Mouse (Mus musculus) heart, postnatal 0 days (tissue): ENCODE results near the gene Gja5. TPM values are rescaled to one million over a fixed set of nuclear protein-coding genes. Genes with fewer than 3 reads are reported as not detected.
A peak's percentile ranks its signal among the peaks of the same experiment; 100 is the strongest.

Experiments used
- ATAC-seq: fragments of 200-750 bp; cut with Nextera tagmentation; 2 replicates; pipeline ENCODE4 v1.8.0; 2017; ENCODE audit warnings: low read depth, moderate number of reproducible peaks, moderate library complexity; ENCODE audit not compliant: insufficient read depth
- DNase-seq: peaks from one replicate; pipeline ENCODE4 v3.0.0-alpha.2; 2016; ENCODE audit warnings: low spot score
- H3K27ac ChIP-seq: fragments of 300-500 bp; sonication (generic); 2 replicates; pipeline ENCODE4 v1.5.1; 2014; ENCODE audit warnings: low read depth, mild to moderate bottlenecking
- H3K27me3 ChIP-seq: fragments of 300-500 bp; sonication (generic); 2 replicates; pipeline ENCODE4 v1.6.1; 2014; ENCODE audit warnings: low read length, mixed read lengths; ENCODE audit not compliant: control insufficient read depth, insufficient read depth
- H3K36me3 ChIP-seq: fragments of 300-500 bp; sonication (generic); replicated peaks from 2 replicates; pipeline ENCODE4 v1.6.1; 2014; ENCODE audit warnings: low read length, mixed read lengths; ENCODE audit not compliant: control insufficient read depth, insufficient read depth
- H3K4me1 ChIP-seq: fragments of 300-500 bp; sonication (generic); 2 replicates; pipeline ENCODE4 v1.6.1; 2014; ENCODE audit warnings: antibody characterized with exemption; ENCODE audit not compliant: control insufficient read depth, insufficient read depth
- H3K4me2 ChIP-seq: fragments of 300-500 bp; sonication (generic); 2 replicates; pipeline ENCODE4 v1.6.1; 2014; ENCODE audit warnings: low read depth, mild to moderate bottlenecking, low read length, moderate library complexity
- H3K4me3 ChIP-seq: fragments of 300-500 bp; sonication (generic); 2 replicates; pipeline ENCODE4 v1.5.1; 2014; ENCODE audit warnings: low read depth, low read length
- H3K9ac ChIP-seq: fragments of 300-500 bp; sonication (generic); replicated peaks from 2 replicates; pipeline ENCODE4 v1.6.1; 2014; ENCODE audit warnings: low read depth, low read length, mixed read lengths
- H3K9me3 ChIP-seq: fragments of 300-500 bp; sonication (generic); replicated peaks from 2 replicates; pipeline ENCODE4 v1.6.1; 2016; ENCODE audit warnings: low read length; ENCODE audit not compliant: control insufficient read depth
- CTCF ChIP-seq: IDR thresholded peaks from 2 replicates; pipeline ENCODE4 v1.5.1; 2016; ENCODE audit warnings: antibody characterized with exemption, control low read depth, low read depth
- EP300 ChIP-seq: IDR thresholded peaks from 2 replicates; pipeline ENCODE4 v1.6.1; 2016; ENCODE audit warnings: antibody characterized with exemption, low read depth
- WGBS: fragments of 180-500 bp; shearing (Covaris S2); extraction: QIAGEN DNeasy Blood & Tissue Kit; methylation state at CpG from one replicate; pipeline ENCODE4 v1.1.7; 2014; 5-methylcytosine and 5-hydroxymethylcytosine counted together
- polyA plus RNA-seq: library from polyadenylated mRNA; unstranded; fragments of >200 nt; fragmentation: Nextera tagmentation; extraction: Ambion mirVana; gene quantifications from 2 replicates; pipeline ENCODE4 v1.2.1, GENCODE M21; 2015
- total RNA-seq: library from RNA; depleted of rRNA; stranded (reverse); fragments of >200 nt; gene quantifications from 2 replicates; pipeline ENCODE4 v1.2.3, GENCODE M21; 2014; ENCODE audit warnings: low replicate concordance; rRNA removed

Gja5 gene
- total RNA-seq (67.6 and 87.1 TPM in 2 replicates), polyA plus RNA-seq (67.5 and 69.2 TPM in 2 replicates)

- peak within 1 kb of the TSS; percentile 79 for H3K4me3 ChIP-seq
- peak within 1 kb of the TSS; percentile 81 for H3K9ac ChIP-seq
- 0 out of 2 replicates have a peak, but pooled peaks cover 5% of the 10 kb centered on the region for H3K27me3 ChIP-seq
- DNase-seq (no peak), ATAC-seq (no peak)
- H3K9me3 ChIP-seq, result no peaks in the 10 kb centered on the region
- 10% methylated on average over 14 of the region's 14 CpGs for WGBS
- no peak within 1 kb of the TSS for H3K27ac ChIP-seq
- H3K4me2 ChIP-seq, result peak within 1 kb of the TSS; percentile 92
- TF ChIP-seq CTCF (no peak), EP300 (no peak)
- H3K36me3 ChIP-seq, result no peaks in the 10 kb centered on the region
- H3K4me1 ChIP-seq, result peaks cover 11% of the 10 kb centered on the region; the same call in 1 of the 2 replicates
Measured at GRCm38 (mm10) chr3:96904393-96904792, at the start of gene Gja5. Gene Gja5 (plus strand): TSS chr3:96904693.

DNA sequence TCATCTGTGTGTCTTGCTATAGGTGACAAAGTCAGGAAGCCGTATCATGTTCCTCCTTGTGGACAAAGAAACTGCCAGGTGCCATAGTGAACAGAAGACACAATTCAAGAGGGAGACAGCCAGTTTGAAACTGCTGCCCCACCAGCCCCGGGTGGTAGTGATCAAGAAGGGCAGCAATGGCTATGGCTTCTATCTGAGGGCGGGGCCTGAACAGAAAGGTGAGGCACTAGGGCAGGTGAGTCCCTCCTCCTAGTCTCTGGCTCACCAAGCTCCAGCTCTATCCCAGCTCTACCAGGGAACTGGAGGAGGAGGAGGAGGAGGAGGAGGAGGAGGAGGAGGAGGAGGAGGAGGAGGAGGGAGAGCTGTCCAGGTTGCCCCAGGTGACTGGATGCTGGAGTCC lies 48.7 kb upstream of the Gja5 start:
- H3K27me3 ChIP-seq, result no peaks in the 10 kb centered on the region
- DNase-seq (no peak), ATAC-seq (no peak)
- H3K4me3 ChIP-seq, result no peak overlapping the region
- H3K36me3 ChIP-seq, result no peaks in the 10 kb centered on the region
- 58% methylated on average over 3 of the region's 3 CpGs for WGBS
- H3K27ac ChIP-seq, result no peak overlapping the region
- H3K4me1 ChIP-seq, result peaks cover 5% of the 10 kb centered on the region
- TF ChIP-seq CTCF (no peak), EP300 (no peak)
- no peak overlapping the region for H3K9ac ChIP-seq
- no peak overlapping the region for H3K4me2 ChIP-seq
- H3K9me3 ChIP-seq, result no peaks in the 10 kb centered on the region

DNA sequence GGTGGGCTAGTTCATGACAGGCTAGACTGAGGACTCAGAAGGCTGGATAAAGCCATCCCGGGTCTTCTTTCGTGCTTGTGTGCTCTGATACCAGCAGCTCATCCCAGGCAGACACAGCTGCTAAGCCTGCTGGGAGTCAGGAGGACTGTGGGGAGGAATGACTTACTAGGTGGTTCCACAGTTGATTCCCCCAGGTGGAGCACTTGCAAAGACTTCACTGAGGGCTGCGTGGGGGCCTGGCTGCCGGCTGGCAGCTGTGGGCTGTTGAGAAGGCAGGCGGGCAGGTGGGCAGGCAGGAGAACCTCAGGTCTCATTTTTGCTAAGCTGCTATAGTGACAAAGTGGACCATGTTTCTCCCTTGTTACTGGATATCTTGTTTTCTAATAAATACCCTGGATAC lies 44.0 kb upstream of the Gja5 start:
- H3K4me3 ChIP-seq, result no peak overlapping the region
- no peak overlapping the region for H3K4me2 ChIP-seq
- no peaks in the 10 kb centered on the region for H3K36me3 ChIP-seq
- H3K9me3 ChIP-seq, result no peaks in the 10 kb centered on the region
- WGBS, result 86% methylated on average over 5 of the region's 5 CpGs
- no peak overlapping the region for H3K9ac ChIP-seq
- no peaks in the 10 kb centered on the region for H3K27me3 ChIP-seq
- no peak for ATAC-seq
- no peak overlapping the region for H3K27ac ChIP-seq
- DNase-seq, result no peak
- no peaks in the 10 kb centered on the region for H3K4me1 ChIP-seq
- TF ChIP-seq EP300 (no peak), CTCF (no peak)

DNA sequence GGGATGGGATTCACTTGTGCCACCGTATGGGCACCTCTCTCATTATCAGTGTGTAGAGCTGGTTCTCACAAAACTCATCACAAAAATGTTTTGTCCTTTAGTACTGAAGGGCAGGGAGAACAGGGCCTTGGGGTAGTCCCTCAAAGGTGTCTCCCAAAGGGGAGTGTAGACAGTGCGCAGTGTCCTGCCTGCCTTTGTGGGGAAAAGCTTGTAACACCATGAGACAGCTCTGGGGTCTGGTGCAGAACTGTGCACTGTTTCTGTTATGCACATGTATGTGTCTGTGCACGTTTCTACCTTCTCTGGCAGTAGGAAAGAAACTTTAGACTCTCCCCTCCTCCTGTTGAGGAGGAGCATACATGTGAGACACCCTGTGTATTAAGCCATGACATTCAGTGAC lies 36.6 kb upstream of the Gja5 start:
- no peak overlapping the region for H3K27ac ChIP-seq
- no peaks in the 10 kb centered on the region for H3K27me3 ChIP-seq
- no peaks in the 10 kb centered on the region for H3K9me3 ChIP-seq
- 83% methylated on average over 3 of the region's 3 CpGs for WGBS
- H3K4me3 ChIP-seq, result no peak overlapping the region
- TF ChIP-seq CTCF (no peak), EP300 (no peak)
- no peak for ATAC-seq
- DNase-seq, result no peak
- H3K4me2 ChIP-seq, result no peak overlapping the region
- no peaks in the 10 kb centered on the region for H3K4me1 ChIP-seq
- H3K36me3 ChIP-seq, result peaks cover 37% of the 10 kb centered on the region
- H3K9ac ChIP-seq, result no peak overlapping the region

GRCm38 (mm10) chr3:96868566-96868965 lies 35.9 kb upstream of the Gja5 start:
- DNase-seq (no peak), ATAC-seq (no peak)
- peaks cover 44% of the 10 kb centered on the region for H3K36me3 ChIP-seq
- no peak overlapping the region for H3K4me3 ChIP-seq
- no peaks in the 10 kb centered on the region for H3K27me3 ChIP-seq
- H3K4me1 ChIP-seq, result no peaks in the 10 kb centered on the region
- WGBS, result 87% methylated on average over 8 of the region's 8 CpGs
- no peak overlapping the region for H3K27ac ChIP-seq
- H3K4me2 ChIP-seq, result no peak overlapping the region
- no peak overlapping the region for H3K9ac ChIP-seq
- no peak for TF ChIP-seq CTCF
- TF ChIP-seq EP300, result no peak
- H3K9me3 ChIP-seq, result no peaks in the 10 kb centered on the region

- DNase-seq (no peak), ATAC-seq (no peak)
- no peaks in the 10 kb centered on the region for H3K4me1 ChIP-seq
- H3K9me3 ChIP-seq, result no peaks in the 10 kb centered on the region
- H3K27ac ChIP-seq, result no peak overlapping the region
- H3K36me3 ChIP-seq, result peaks cover 48% of the 10 kb centered on the region
- 90% methylated on average over 7 of the region's 7 CpGs for WGBS
- H3K9ac ChIP-seq, result no peak overlapping the region
- H3K4me3 ChIP-seq, result no peak overlapping the region
- H3K4me2 ChIP-seq, result no peak overlapping the region
- no peak for TF ChIP-seq EP300
- TF ChIP-seq CTCF, result no peak
- H3K27me3 ChIP-seq, result no peaks in the 10 kb centered on the region
Measured at GRCm38 (mm10) chr3:96869091-96869490, 35.4 kb upstream of the Gja5 start.
